Mouse (Mus musculus): ENCODE results near the gene Stmn1. TPM values are rescaled to one million over a fixed set of nuclear protein-coding genes. Genes with fewer than 3 reads are reported as not detected.
"Not testable (repeated sequence)": the region's sequence is repeated elsewhere in the genome, so short reads cannot be mapped to it uniquely, and the experiment has no call there.

Gene Stmn1
- polyA plus RNA-seq, 1 experiment from 2014 or later, result 3,815 TPM

DNA sequence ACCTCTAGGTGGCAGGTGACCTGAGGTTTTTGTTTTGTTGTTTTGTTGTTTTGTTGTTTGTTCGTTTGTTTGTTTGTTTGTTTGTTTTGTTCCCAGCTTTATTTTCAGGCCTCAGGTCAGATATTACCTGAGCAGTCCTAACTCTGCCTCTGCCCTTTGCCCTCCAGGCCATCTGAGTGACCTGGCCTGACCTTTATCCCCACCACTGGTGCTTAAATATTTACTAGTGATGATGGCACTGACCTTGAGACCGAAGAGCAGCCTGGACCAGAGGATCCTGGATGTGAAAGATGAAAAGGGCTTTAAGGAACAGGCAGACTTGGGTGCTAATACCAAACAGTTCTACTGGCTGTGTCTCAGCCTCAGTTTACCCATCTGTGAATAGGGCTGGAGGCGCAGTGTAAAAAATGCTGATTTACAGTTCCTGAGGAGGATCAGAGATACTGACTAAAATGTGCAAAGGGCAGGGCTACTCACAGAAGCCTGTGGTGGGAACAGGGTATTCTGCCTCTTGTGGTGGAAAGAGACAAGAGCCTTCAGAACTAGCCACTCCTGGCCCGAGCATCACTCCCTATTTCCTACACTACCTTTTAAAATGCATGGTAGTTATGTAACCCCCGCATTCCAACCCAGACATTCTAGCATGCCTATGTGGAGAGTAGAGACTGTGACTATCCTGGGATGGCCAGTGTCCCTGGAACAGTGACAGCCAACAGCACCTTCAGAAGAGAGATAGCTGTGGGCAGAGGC is 17.2 kb downstream of the Stmn1 start:
- Histone ChIP-seq H3K27me3 (ENCODE audit: control insufficient read depth, insufficient read depth, low read length) (no peaks in the 10 kb centered on the region), H3K4me3 (ENCODE audit: low read depth, low read length) (no peak overlapping the region), H3K9ac (ENCODE audit: low read length) (no peak overlapping the region), H3K4me2 (ENCODE audit: low read depth) (no peak overlapping the region), H3K9me3 (ENCODE audit: control insufficient read depth, low read length) (no peaks in the 10 kb centered on the region), H3K27ac (ENCODE audit: low read depth, low read length) (no peak overlapping the region), H3K36me3 (ENCODE audit: control insufficient read depth, insufficient read depth, low read length) (no peaks in the 10 kb centered on the region), H3K4me1 (ENCODE audit: control insufficient read depth, insufficient read depth, low read length) (no peaks in the 10 kb centered on the region)
- DNase-seq (ENCODE audit: low spot score) (no peak), ATAC-seq (ENCODE audit: insufficient read depth, low FRiP score, low TSS enrichment) (no peak)
- WGBS, result 87% methylated on average over 5 of the region's 5 CpGs

DNA sequence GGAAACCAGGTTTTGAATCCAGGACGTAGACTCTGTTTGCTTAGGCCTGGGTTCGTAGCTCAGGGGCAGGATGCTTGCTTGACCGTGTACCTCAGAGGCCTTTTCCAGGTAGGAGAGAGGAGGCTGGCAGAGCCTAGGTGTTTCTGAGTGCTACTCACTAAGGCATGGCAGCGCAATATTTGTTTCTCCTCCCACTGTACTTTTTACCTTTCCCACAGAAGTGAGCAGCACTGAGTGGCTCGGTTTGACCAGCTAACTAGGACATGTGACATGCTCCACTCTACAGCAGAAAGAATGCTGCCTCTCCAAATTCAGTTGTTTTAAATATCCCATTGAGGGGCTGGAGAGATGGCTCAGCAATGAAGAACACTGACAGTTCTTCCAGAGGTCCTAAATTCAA is 20.1 kb downstream of the Stmn1 start:
- 92% methylated on average over 5 of the region's 5 CpGs for WGBS
- no peaks in the 10 kb centered on the region for H3K36me3 ChIP-seq (ENCODE audit: control insufficient read depth, insufficient read depth, low read length)
- H3K27ac ChIP-seq (ENCODE audit: low read depth, low read length), result no peak overlapping the region
- H3K9me3 ChIP-seq (ENCODE audit: control insufficient read depth, low read length), result no peaks in the 10 kb centered on the region
- no peak overlapping the region for H3K4me3 ChIP-seq (ENCODE audit: low read depth, low read length)
- H3K4me2 ChIP-seq (ENCODE audit: low read depth), result no peak overlapping the region
- DNase-seq (ENCODE audit: low spot score) (no peak), ATAC-seq (ENCODE audit: insufficient read depth, low FRiP score, low TSS enrichment) (no peak)
- no peaks in the 10 kb centered on the region for H3K27me3 ChIP-seq (ENCODE audit: control insufficient read depth, insufficient read depth, low read length)
- H3K9ac ChIP-seq (ENCODE audit: low read length), result no peak overlapping the region
- H3K4me1 ChIP-seq (ENCODE audit: control insufficient read depth, insufficient read depth, low read length), result no peaks in the 10 kb centered on the region

DNA sequence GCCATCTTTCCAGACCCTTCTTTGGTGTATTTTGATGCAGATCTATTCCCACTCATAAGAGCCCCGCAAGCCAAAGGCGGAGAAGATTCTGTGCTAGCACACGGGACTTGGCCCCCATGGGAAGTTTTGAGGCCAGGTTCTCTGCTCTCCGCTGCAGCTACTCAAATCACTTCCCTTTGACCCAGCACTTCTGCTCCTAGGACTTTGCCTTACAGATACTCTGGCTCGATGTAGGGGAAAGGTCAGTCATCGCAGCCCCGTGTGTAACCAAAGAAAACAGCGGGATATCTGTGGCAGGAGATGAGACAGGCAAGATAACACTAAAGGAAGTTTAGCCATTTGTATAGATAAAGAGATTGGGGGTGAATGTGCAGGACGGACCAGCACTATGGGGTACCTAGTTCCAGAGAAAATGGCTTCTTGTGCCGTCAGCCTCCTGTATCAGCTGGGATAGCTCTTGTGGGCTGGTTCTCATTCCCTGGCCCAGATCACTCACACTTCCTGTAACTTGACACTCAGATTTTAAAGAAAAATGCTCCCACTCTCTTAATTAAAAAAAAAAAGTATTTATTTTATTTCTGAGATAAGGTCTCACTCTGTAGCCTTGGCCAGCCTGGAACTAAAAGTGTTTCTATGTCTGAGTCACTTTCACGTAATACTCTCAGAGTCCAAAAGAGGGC is 22.0 kb downstream of the Stmn1 start:
- no peak for ATAC-seq (ENCODE audit: insufficient read depth, low FRiP score, low TSS enrichment)
- no peak for DNase-seq (ENCODE audit: low spot score)
- H3K9me3 ChIP-seq (ENCODE audit: control insufficient read depth, low read length), result no peaks in the 10 kb centered on the region

DNA sequence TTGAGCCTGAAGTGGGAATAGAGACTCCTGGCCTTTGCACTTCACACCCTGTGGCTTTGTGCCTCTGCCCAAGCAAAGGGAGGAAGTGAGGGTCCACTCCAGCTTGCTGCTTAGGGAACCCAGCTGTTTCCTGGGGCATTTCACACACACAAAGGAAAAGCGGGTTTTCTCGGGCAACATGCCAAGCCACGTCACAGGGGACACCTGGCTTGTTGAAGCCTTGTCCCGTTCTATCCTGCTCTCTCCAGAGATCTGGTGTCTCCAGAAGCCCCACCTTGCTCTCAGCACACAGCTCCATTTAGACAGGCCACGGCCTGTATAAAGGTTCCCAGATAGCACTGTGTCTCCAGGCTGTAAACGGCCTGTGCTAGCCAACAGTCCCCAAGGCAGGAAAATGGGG is 23.6 kb downstream of the Stmn1 start:
- Histone ChIP-seq H3K9ac (ENCODE audit: low read length) (no peak overlapping the region), H3K4me1 (ENCODE audit: control insufficient read depth, insufficient read depth, low read length) (no peaks in the 10 kb centered on the region), H3K4me3 (ENCODE audit: low read depth, low read length) (no peak overlapping the region), H3K36me3 (ENCODE audit: control insufficient read depth, insufficient read depth, low read length) (no peaks in the 10 kb centered on the region), H3K27me3 (ENCODE audit: control insufficient read depth, insufficient read depth, low read length) (no peaks in the 10 kb centered on the region; the same call in 1 of the 2 replicates), H3K9me3 (ENCODE audit: control insufficient read depth, low read length) (no peaks in the 10 kb centered on the region), H3K4me2 (ENCODE audit: low read depth) (no peak overlapping the region), H3K27ac (ENCODE audit: low read depth, low read length) (no peak overlapping the region)
- ATAC-seq (ENCODE audit: insufficient read depth, low FRiP score, low TSS enrichment), result no peak
- 89% methylated on average over 6 of the region's 6 CpGs for WGBS
- no peak for DNase-seq (ENCODE audit: low spot score)

More for the DNA sequence above, 22.0 kb downstream of the Stmn1 start:
- H3K4me2 ChIP-seq (ENCODE audit: low read depth), result no peak overlapping the region
- H3K4me1 ChIP-seq (ENCODE audit: control insufficient read depth, insufficient read depth, low read length), result no peaks in the 10 kb centered on the region
- WGBS, result 90% methylated on average over 11 of the region's 11 CpGs
- no peaks in the 10 kb centered on the region for H3K27me3 ChIP-seq (ENCODE audit: control insufficient read depth, insufficient read depth, low read length)
- H3K27ac ChIP-seq (ENCODE audit: low read depth, low read length), result no peak overlapping the region
- H3K36me3 ChIP-seq (ENCODE audit: control insufficient read depth, insufficient read depth, low read length), result no peaks in the 10 kb centered on the region
- no peak overlapping the region for H3K9ac ChIP-seq (ENCODE audit: low read length)
- H3K4me3 ChIP-seq (ENCODE audit: low read depth, low read length), result no peak overlapping the region

DNA sequence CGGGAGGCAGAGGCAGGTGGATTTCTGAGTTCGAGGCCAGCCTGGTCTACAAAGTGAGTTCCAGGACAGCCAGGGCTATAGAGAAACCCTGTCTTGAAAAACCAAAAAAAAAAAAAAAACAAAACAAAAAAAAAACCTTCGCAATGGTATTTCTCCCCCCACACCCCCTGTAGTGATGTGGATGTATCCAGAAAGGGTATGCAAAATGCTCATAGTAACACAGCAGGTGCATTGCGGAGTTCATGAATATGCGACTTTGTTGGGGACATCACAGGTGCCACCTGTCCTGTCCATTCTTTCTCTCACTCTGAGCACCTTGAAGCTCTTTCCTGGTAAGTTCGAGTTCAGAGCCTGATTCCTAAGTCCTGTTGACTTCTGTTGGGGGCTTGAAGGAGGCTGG is 26.0 kb downstream of the Stmn1 start:
- WGBS, result 89% methylated on average over 6 of the region's 6 CpGs
- H3K36me3 ChIP-seq (ENCODE audit: control insufficient read depth, insufficient read depth, low read length); H3K4me3 ChIP-seq (ENCODE audit: low read depth, low read length); ATAC-seq (ENCODE audit: insufficient read depth, low FRiP score, low TSS enrichment); H3K4me1 ChIP-seq (ENCODE audit: control insufficient read depth, insufficient read depth, low read length); H3K4me2 ChIP-seq (ENCODE audit: low read depth); H3K27ac ChIP-seq (ENCODE audit: low read depth, low read length); H3K9ac ChIP-seq (ENCODE audit: low read length); DNase-seq (ENCODE audit: low spot score); H3K9me3 ChIP-seq (ENCODE audit: control insufficient read depth, low read length); H3K27me3 ChIP-seq (ENCODE audit: control insufficient read depth, insufficient read depth, low read length): not testable (repeated sequence)

DNA sequence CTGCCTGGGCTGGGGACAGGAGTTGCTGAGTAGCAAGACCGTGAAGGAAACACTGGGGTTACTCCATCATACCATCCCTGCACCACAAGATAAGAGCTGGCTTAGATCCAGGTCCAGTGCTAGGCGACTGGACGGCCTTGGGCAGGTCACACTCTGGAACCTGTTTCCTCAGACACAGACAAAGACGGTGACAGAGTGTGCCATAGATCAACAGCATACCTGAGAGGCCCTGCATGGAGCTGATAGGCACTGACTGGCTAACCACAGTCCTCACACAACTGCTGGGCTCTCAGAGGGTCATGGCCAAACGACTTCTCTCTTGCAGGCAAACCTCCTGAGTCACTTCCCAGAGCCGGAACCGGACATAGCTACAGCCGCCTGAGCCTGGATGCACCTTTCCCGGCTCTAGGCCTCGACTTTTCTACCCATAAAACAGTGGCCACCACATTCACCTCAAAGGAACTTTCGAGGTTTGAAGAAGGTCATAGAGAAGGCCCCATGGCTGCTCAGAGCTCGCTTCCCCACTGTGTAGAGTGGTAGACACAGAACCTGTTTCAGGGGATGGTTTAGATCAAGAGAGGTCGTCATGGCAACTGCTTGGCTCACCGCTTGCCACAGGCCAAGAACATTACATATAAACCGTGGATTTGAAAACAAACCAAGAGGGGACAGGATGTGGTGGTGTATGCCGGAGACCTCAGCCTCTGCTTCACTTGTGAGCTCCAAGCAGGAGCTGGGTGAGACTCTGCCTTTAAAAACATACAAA is 26.8 kb downstream of the Stmn1 start:
- H3K9me3 ChIP-seq (ENCODE audit: control insufficient read depth, low read length), result no peaks in the 10 kb centered on the region
- H3K4me3 ChIP-seq (ENCODE audit: low read depth, low read length), result no peak overlapping the region
- no peaks in the 10 kb centered on the region; the same call in 1 of the 2 replicates for H3K27me3 ChIP-seq (ENCODE audit: control insufficient read depth, insufficient read depth, low read length)
- no peak for DNase-seq (ENCODE audit: low spot score)
- ATAC-seq (ENCODE audit: insufficient read depth, low FRiP score, low TSS enrichment), result no peak
- 0 out of 2 replicates have a peak, but pooled peaks cover 3% of the 10 kb centered on the region for H3K4me1 ChIP-seq (ENCODE audit: control insufficient read depth, insufficient read depth, low read length)
- no peak overlapping the region for H3K4me2 ChIP-seq (ENCODE audit: low read depth)
- H3K27ac ChIP-seq (ENCODE audit: low read depth, low read length), result no peak overlapping the region
- no peaks in the 10 kb centered on the region for H3K36me3 ChIP-seq (ENCODE audit: control insufficient read depth, insufficient read depth, low read length)
- WGBS, result 72% methylated on average over 16 of the region's 16 CpGs
- H3K9ac ChIP-seq (ENCODE audit: low read length), result no peak overlapping the region

DNA sequence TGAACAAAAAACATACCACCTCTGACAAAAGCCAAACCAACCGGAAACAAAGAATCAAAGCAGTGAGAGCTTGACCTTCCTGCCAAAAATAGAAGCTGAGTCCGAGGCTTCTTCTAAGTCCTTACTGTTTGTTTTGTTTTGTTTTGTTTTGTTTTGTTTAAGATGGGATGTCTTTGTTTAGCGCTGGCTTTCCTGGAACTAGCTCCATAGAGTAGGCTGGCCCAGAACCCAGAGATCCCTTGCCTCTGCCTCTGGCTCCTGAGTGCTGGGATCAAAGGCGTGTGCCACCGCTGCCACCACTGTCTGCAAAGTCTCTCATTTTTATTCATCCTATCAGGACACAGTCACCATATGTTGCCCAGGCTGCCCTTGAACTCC is 27.4 kb downstream of the Stmn1 start:
- Histone ChIP-seq H3K36me3 (ENCODE audit: control insufficient read depth, insufficient read depth, low read length) (no peaks in the 10 kb centered on the region), H3K27ac (ENCODE audit: low read depth, low read length) (no peak overlapping the region), H3K4me3 (ENCODE audit: low read depth, low read length) (no peak overlapping the region), H3K27me3 (ENCODE audit: control insufficient read depth, insufficient read depth, low read length) (no peaks in the 10 kb centered on the region; the same call in 1 of the 2 replicates), H3K9me3 (ENCODE audit: control insufficient read depth, low read length) (no peaks in the 10 kb centered on the region), H3K4me1 (ENCODE audit: control insufficient read depth, insufficient read depth, low read length) (0 out of 2 replicates have a peak, but pooled peaks cover 3% of the 10 kb centered on the region), H3K4me2 (ENCODE audit: low read depth) (no peak overlapping the region), H3K9ac (ENCODE audit: low read length) (no peak overlapping the region)
- WGBS, result 72% methylated on average over 5 of the region's 5 CpGs
- ATAC-seq (ENCODE audit: insufficient read depth, low FRiP score, low TSS enrichment) (no peak), DNase-seq (ENCODE audit: low spot score) (no peak)

DNA sequence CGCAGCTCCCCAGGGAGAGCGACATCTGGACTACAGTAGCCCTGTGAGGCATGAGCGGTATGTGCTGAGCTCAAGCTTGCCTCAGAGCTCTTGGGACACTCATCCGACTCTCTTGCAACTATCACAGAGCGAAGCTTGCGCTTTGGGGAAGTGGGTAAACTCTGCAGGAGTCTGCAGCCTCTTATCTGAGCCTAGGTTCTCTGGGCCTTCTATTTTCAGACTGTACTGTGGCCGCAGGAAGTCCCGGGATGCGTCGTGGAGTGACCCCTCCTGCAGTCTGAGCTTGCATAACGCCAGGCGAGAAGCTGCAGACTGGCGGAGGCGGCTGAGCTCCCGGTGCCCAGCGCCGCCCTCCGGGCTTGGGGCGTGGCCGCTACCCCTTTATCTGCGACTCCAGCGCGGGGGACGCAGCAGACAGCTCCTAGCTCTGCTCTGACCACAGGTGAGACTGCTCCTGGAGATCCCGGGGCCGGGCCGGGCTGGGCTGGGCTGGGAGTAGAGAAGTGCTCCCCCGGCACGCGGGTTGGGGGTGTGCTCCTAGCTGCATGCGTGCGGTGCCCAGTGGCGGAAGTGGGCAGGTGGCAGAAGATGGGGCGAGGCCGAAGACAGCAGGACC is 28.6 kb downstream of the Stmn1 start, which contains the start of gene Paqr7:
Paqr7 (plus strand) TSS at position 103 of the 616 bp plus-strand sequence.
- Histone ChIP-seq H3K4me2 (ENCODE audit: low read depth) (peak within 1 kb of the TSS; percentile 93), H3K27ac (ENCODE audit: low read depth, low read length) (no peak within 1 kb of the TSS), H3K9me3 (ENCODE audit: control insufficient read depth, low read length) (no peaks in the 10 kb centered on the region), H3K4me3 (ENCODE audit: low read depth, low read length) (peak within 1 kb of the TSS; percentile 46), H3K36me3 (ENCODE audit: control insufficient read depth, insufficient read depth, low read length) (no peaks in the 10 kb centered on the region), H3K4me1 (ENCODE audit: control insufficient read depth, insufficient read depth, low read length) (0 out of 2 replicates have a peak, but pooled peaks cover 3% of the 10 kb centered on the region), H3K27me3 (ENCODE audit: control insufficient read depth, insufficient read depth, low read length) (no peaks in the 10 kb centered on the region; the same call in 1 of the 2 replicates), H3K9ac (ENCODE audit: low read length) (peak within 1 kb of the TSS; percentile 62)
- ATAC-seq (ENCODE audit: insufficient read depth, low FRiP score, low TSS enrichment) (no peak), DNase-seq (ENCODE audit: low spot score) (peak; percentile 57)
- WGBS, result 1% methylated on average over 35 of the region's 35 CpGs
